Mouse (Mus musculus) cortical plate, adult 2 months (tissue): Measurements from ENCODE around the gene Tpbpa.
"Not testable (repeated sequence)": the region's sequence is repeated elsewhere in the genome, so short reads cannot be mapped to it uniquely, and the experiment has no call there.

ENCODE experiments used
- CTCF ChIP-seq: fragments of 200-500 bp; IDR thresholded peaks from 2 replicates; pipeline ENCODE4 v1.5.1; 2011; ENCODE audit warnings: mild to moderate bottlenecking, control low read depth, low read length; ENCODE audit not compliant: insufficient read depth; ENCODE audit errors: extremely low read depth
- POLR2A ChIP-seq: fragments of 200-500 bp; IDR thresholded peaks from 2 replicates; pipeline ENCODE4 v1.6.1; 2011; ENCODE audit warnings: mild to moderate bottlenecking, low read length, control low read depth; ENCODE audit not compliant: insufficient read depth; ENCODE audit errors: extremely low read depth

GRCm38 (mm10) chr13:60941884-60942283, at the start of gene Tpbpa:
- TF ChIP-seq CTCF, POLR2A: not testable (repeated sequence)
